Mouse (Mus musculus) lung, adult 2 months (tissue): ENCODE results near the gene 1700028K03Rik.

ENCODE experiments used
- CTCF ChIP-seq: fragments of 200-500 bp; IDR thresholded peaks from 2 replicates; pipeline ENCODE4 v1.5.1; 2011; ENCODE audit warnings: mild to moderate bottlenecking, low read length, control low read depth; ENCODE audit not compliant: insufficient read depth
- POLR2A ChIP-seq: fragments of 200-500 bp; IDR thresholded peaks from 2 replicates; pipeline ENCODE4 v1.6.1; 2011; ENCODE audit warnings: low read depth, mild to moderate bottlenecking, control low read depth, low read length, borderline replicate concordance; ENCODE audit errors: extremely low read depth

DNA sequence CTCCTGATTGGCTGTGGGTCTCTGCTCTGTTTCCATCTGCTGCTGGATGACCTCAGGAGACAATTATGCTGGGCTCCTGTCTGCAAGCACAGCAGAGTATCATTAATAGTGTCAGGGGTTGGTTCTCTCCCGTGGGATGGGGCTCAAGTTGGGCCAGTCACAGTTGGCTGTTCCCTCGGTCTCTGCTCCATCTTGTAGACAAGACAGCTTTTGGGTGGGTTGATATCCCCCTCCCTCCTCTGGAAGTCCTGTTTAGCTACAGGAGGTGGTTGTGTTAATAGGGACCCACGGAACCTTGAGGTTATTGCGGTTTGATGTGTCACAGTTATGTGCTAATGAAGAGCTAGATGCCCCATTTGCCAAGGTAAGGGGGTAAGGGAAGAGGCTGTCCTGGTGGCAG, 45.5 kb upstream of the 1700028K03Rik start:
- TF ChIP-seq CTCF (no peak), POLR2A (no peak)
